Mouse (Mus musculus) heart, adult 2 months (tissue): ENCODE measurements around the gene Eif3c.

ENCODE experiments used
- CTCF ChIP-seq: fragments of 200-600 bp; IDR thresholded peaks from 2 replicates; pipeline ENCODE4 v1.8.1; 2022; ENCODE audit warnings: antibody characterized with exemption, mild to moderate bottlenecking, moderate library complexity
- EP300 ChIP-seq: fragments of 200-500 bp; IDR thresholded peaks from 2 replicates; pipeline ENCODE4 v1.6.1; 2011; ENCODE audit warnings: low read depth, low read length, control low read depth; ENCODE audit not compliant: insufficient read depth
- POLR2A ChIP-seq: fragments of 200-500 bp; IDR thresholded peaks from 2 replicates; pipeline ENCODE4 v1.6.1; 2011; ENCODE audit warnings: mild to moderate bottlenecking, low read depth, low read length, control low read depth; ENCODE audit not compliant: insufficient read depth

GRCm38 (mm10) chr7:126503273-126503878 is 62.8 kb downstream of the Eif3c start, which contains the start of gene Atxn2l:
- TF ChIP-seq CTCF (peak; percentile 80), POLR2A (peak; percentile 60), EP300 (peak; percentile 93)
